Mouse (Mus musculus) erythroblast, embryonic 14.5 days (primary cell): Measurements from ENCODE around the gene Ube4b. TPM values are rescaled to one million over a fixed set of nuclear protein-coding genes. Genes with fewer than 3 reads are reported as not detected.

Source experiments
- H3K27me3 ChIP-seq: 2 replicates; pipeline ENCODE4 v1.6.1; 2012; ENCODE audit warnings: inconsistent platforms; ENCODE audit not compliant: control insufficient read depth
- H3K36me3 ChIP-seq: 2 replicates; pipeline ENCODE4 v1.6.1; 2012; ENCODE audit warnings: mild to moderate bottlenecking, inconsistent platforms; ENCODE audit not compliant: control insufficient read depth
- H3K4me1 ChIP-seq: 2 replicates; pipeline ENCODE4 v1.6.1; 2012; ENCODE audit warnings: inconsistent platforms; ENCODE audit not compliant: control insufficient read depth
- H3K4me3 ChIP-seq: replicated peaks from 2 replicates; pipeline ENCODE3; 2012; ENCODE audit warnings: moderate library complexity, mild to moderate bottlenecking, inconsistent platforms
- H3K9me3 ChIP-seq: 2 replicates; pipeline ENCODE4 v1.6.1; 2012; ENCODE audit warnings: low read length, inconsistent platforms, mixed read lengths; ENCODE audit not compliant: control insufficient read depth
- GATA1 ChIP-seq: IDR thresholded peaks from 2 replicates; pipeline ENCODE4 v1.6.1; 2012; ENCODE audit warnings: low read length, inconsistent platforms, mixed read lengths
- TAL1 ChIP-seq: IDR thresholded peaks from 3 replicates; pipeline ENCODE4 v1.6.1; 2012; ENCODE audit warnings: low read length, inconsistent platforms, mixed read lengths
- polyA plus RNA-seq: library from polyadenylated mRNA; stranded (reverse); fragments of >175 nt; gene quantifications from 2 replicates; pipeline ENCODE4 v1.2.3, GENCODE M21; 2012

The Ube4b gene
- polyA plus RNA-seq, 1 experiment, result 14.2 TPM

DNA sequence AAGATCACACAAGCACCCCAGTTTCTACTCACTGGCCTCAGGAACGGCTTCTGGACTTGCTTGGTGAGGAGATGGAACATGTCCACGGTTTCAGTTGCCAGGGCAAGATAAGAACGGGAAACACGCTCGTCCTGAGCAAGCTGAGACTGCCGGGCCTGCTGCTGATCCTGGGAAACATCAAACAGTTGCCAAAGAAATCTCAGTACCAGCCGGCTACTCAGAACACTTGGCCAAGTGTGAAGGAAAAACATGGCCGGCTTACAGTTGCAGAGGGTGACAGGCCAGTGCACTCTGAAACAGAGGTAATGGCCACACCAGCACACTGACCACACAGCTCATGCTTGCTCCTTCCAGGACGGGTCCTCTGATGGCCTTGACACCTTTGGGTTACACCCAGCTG lies 89.2 kb downstream of the Ube4b start:
- Histone ChIP-seq H3K4me3 (no peak overlapping the region), H3K36me3 (peaks cover 81% of the 10 kb centered on the region), H3K4me1 (peaks cover 6% of the 10 kb centered on the region), H3K9me3 (no peaks in the 10 kb centered on the region), H3K27me3 (no peaks in the 10 kb centered on the region)
- TF ChIP-seq GATA1 (no peak), TAL1 (no peak)

DNA sequence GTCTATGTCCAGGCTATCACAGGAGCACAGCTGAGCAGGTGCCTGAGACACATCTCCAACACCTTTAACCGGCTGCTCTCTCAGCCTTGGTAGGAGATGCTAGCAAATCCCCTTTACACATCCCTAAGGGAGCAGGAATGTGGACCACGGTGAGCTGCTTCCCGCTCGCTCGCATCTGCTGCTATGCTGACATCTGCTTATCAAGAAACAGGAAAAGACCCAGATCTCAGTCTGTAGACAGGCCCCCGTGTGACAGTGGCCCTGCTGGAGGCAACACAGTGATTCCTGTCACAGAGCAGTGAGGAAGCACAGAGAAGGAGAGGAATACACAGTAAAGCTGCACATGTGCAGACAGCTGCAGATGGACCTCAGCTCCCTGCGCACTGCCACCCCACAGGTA lies 90.2 kb downstream of the Ube4b start:
- Histone ChIP-seq H3K27me3 (no peaks in the 10 kb centered on the region), H3K9me3 (no peaks in the 10 kb centered on the region), H3K4me1 (peaks cover 6% of the 10 kb centered on the region), H3K36me3 (peaks cover 79% of the 10 kb centered on the region), H3K4me3 (no peak overlapping the region)
- no peak for TF ChIP-seq TAL1
- no peak for TF ChIP-seq GATA1

GRCm38 (mm10) chr4:149334881-149335280 lies 91.7 kb downstream of the Ube4b start:
- peaks cover 80% of the 10 kb centered on the region for H3K36me3 ChIP-seq

DNA sequence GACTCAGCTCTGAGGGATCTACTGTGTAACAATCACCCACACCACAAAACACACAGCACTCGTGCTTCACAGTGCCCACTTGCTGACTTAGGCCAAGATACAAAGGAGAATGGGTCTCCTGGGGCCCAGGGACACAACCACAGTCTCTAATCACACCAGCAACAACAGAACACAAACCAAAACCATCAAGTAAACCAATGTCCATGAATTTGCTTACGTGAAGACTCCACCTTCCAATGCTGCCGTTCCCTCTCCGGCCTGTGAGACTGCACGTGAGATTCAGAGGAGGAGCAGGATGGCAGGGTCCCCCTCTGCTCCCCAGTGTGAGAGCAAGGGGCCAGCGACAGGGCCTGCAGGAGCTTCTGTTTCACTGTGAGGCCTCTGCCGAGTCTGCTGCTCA lies 93.8 kb downstream of the Ube4b start:
- Histone ChIP-seq H3K4me3 (no peak overlapping the region), H3K9me3 (no peaks in the 10 kb centered on the region; the same call in 1 of the 2 replicates), H3K4me1 (no peaks in the 10 kb centered on the region), H3K36me3 (peaks cover 87% of the 10 kb centered on the region), H3K27me3 (no peaks in the 10 kb centered on the region)
- TF ChIP-seq GATA1, result no peak
- no peak for TF ChIP-seq TAL1

More at GRCm38 (mm10) chr4:149334881-149335280, 91.7 kb downstream of the Ube4b start:
- TF ChIP-seq TAL1 (no peak), GATA1 (no peak)
- Histone ChIP-seq H3K4me3 (no peak overlapping the region), H3K27me3 (no peaks in the 10 kb centered on the region), H3K9me3 (no peaks in the 10 kb centered on the region; the same call in 1 of the 2 replicates), H3K4me1 (no peaks in the 10 kb centered on the region)

GRCm38 (mm10) chr4:149330495-149330894 lies 96.1 kb downstream of the Ube4b start:
- Histone ChIP-seq H3K9me3 (no peaks in the 10 kb centered on the region; the same call in 1 of the 2 replicates), H3K4me3 (no peak overlapping the region), H3K4me1 (no peaks in the 10 kb centered on the region), H3K36me3 (peaks cover 73% of the 10 kb centered on the region), H3K27me3 (no peaks in the 10 kb centered on the region)
- no peak for TF ChIP-seq GATA1
- TF ChIP-seq TAL1, result no peak

- Histone ChIP-seq H3K27me3 (no peaks in the 10 kb centered on the region), H3K9me3 (no peaks in the 10 kb centered on the region; the same call in 1 of the 2 replicates), H3K36me3 (peaks cover 56% of the 10 kb centered on the region), H3K4me1 (no peaks in the 10 kb centered on the region), H3K4me3 (no peak overlapping the region)
- no peak for TF ChIP-seq TAL1
- TF ChIP-seq GATA1, result no peak
Observed at GRCm38 (mm10) chr4:149328735-149329134, 97.8 kb downstream of the Ube4b start.

GRCm38 (mm10) chr4:149327281-149327680 lies 99.3 kb downstream of the Ube4b start:
- no peaks in the 10 kb centered on the region; the same call in 1 of the 2 replicates for H3K9me3 ChIP-seq
- peaks cover 45% of the 10 kb centered on the region for H3K36me3 ChIP-seq
- no peaks in the 10 kb centered on the region for H3K27me3 ChIP-seq
- H3K4me3 ChIP-seq, result no peak overlapping the region
- no peaks in the 10 kb centered on the region for H3K4me1 ChIP-seq
- no peak for TF ChIP-seq GATA1
- no peak for TF ChIP-seq TAL1

GRCm38 (mm10) chr4:149325411-149326162 lies 101.0 kb downstream of the Ube4b start:
- H3K4me1 ChIP-seq, result no peaks in the 10 kb centered on the region
- H3K27me3 ChIP-seq, result no peaks in the 10 kb centered on the region
- peaks cover 32% of the 10 kb centered on the region for H3K36me3 ChIP-seq
- TF ChIP-seq GATA1 (no peak), TAL1 (no peak)
- H3K4me3 ChIP-seq, result no peak overlapping the region
- no peaks in the 10 kb centered on the region for H3K9me3 ChIP-seq

DNA sequence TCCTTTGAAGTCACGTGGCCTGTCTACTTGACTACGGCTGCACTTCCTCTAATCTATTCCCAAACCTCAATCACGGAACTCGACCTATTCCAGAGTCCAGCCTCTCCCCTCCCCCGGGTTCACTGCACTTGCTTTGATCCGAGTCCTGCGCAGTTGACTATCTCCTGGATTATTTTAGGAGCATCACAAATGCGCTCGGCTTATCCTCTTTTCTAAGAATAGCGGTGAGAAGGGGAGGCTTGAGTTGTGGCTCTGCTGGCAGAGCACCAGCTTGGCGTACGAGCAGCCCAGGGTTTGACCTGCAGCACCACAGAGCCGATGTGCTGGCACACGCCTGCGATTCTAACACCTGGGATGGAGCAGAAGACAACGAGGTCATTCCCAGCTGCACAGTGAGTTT lies 102.8 kb downstream of the Ube4b start:
- Histone ChIP-seq H3K9me3 (no peaks in the 10 kb centered on the region), H3K36me3 (peaks cover 15% of the 10 kb centered on the region), H3K4me3 (no peak overlapping the region), H3K4me1 (no peaks in the 10 kb centered on the region), H3K27me3 (no peaks in the 10 kb centered on the region)
- TF ChIP-seq GATA1 (no peak), TAL1 (no peak)
